Mouse (Mus musculus): ENCODE measurements around the gene Tmed8.
A peak's percentile ranks its signal among the peaks of the same experiment; 100 is the strongest.
"Not testable (repeated sequence)": the region's sequence is repeated elsewhere in the genome, so short reads cannot be mapped to it uniquely, and the experiment has no call there.

Tmed8 gene

DNA sequence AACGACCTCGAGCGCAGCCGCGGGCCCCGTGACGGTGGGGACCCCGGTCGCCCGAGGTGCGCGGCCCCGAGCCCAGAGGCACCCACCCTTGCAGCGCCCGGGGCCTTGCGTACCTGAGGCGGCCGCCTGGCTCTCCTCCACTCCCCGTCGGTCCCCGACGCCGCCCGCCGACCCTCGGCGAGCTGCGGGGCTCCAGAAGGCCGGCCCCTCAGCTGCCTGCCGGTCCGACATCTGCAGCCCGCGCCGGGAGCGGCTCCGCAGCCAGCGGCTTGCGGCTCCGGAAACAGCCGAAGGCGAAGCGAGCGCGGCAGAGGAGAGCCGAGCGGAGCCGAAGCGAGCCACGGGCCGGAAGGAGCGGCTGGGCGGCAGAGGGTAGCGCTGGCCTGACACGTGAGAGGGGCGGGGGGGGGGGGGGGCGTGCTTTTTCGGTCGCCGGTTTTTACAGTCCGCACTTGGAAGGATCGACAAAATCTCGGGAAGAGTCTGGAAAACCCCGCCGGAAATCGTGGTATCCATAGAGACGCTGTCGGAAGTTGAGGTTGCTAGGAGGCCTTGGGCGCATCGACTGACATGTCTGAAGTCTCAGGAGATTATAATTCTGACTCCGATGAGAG is at the start of gene Tmed8:
Tmed8 (minus strand) TSS at position 482 of the 614 bp plus-strand sequence.
- DNase-seq (ENCODE audit: low read depth): peak; percentile 77

- no peak for DNase-seq (ENCODE audit: low read depth)
Measured at GRCm38 (mm10) chr12:87238632-87239031, 38.4 kb upstream of the Tmed8 start, which contains the start of gene Noxred1. Gene Noxred1 (minus strand): TSS chr12:87238732.

GRCm38 (mm10) chr12:87236882-87237483 is 36.7 kb upstream of the Tmed8 start:
- DNase-seq (ENCODE audit: low read depth): peak; percentile 80

DNA sequence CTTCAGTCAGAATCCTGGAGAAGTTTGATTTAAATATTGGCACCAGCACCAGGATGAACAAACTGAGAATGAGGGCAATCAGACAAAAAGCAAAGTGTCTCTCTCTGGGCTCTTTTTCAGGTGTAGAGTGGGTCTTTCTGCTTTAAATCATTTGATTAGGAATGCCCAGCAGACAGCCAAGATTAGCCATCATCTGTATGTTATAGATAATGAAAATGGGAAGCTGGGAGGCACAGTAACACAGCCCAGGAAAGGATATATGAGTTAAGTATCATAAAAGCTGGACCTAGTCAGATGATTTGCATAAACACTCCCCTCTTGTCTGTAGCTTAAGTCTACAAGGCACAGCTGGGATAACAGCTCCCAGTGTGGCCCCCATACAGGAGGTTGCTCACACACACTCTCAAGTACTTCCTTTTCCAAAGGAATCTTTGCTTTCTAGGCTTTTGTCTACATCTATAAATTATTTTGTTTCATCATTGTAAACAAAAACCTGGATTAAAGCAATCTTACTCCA is 30.2 kb upstream of the Tmed8 start:
- no peak for DNase-seq (ENCODE audit: low read depth)

GRCm38 (mm10) chr12:87229633-87230032 is 29.4 kb upstream of the Tmed8 start:
- DNase-seq (ENCODE audit: low read depth): peak; percentile 76

DNA sequence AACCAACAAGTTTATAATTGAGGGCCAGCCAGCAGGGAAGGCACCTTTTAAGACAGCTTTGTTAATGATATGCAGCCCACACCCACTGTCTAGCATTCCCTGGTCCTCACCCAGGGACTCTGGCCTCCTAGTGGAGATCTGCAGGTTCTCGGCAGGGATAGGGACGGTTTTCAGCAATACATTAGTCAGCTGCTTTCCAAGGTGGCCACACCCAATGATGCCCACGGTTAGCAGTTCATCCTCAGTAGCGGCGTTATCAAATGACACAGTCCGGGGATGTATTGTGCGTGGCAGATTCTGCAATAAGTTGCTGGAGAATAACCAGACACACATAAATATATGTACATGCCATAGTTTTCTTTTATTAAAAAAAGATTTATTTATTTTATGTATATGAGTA is 26.5 kb upstream of the Tmed8 start:
- no peak for DNase-seq (ENCODE audit: low read depth)

DNA sequence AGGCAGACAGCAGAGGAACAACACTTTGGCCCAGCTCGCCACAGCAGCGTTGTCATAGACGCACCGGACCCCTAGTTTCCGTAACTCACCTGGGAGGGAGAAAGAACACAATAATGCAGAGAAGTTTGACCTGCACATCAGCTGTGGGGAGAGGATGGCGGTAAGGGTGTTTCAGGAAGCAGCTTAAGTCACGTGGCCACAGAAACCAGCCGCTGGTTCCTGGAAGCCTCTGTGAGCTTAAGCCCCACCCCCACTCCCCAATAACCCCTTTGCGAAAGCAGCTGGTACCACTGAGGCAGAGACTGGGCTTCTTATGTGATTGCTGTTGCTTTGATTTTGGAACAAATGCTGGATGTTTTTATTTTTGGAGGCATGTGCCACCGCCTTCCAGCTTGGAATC is 24.7 kb upstream of the Tmed8 start:
- DNase-seq (ENCODE audit: low read depth): peak; percentile 33

- DNase-seq (ENCODE audit: low read depth): peak; percentile 79
Measured at GRCm38 (mm10) chr12:87219362-87219761, 19.1 kb upstream of the Tmed8 start.

- DNase-seq (ENCODE audit: low read depth): peak; percentile 84
Measured at GRCm38 (mm10) chr12:87217596-87217995, 17.3 kb upstream of the Tmed8 start.

- DNase-seq (ENCODE audit: low read depth): peak; percentile 60
Measured at GRCm38 (mm10) chr12:87216053-87216452, 15.8 kb upstream of the Tmed8 start.

DNA sequence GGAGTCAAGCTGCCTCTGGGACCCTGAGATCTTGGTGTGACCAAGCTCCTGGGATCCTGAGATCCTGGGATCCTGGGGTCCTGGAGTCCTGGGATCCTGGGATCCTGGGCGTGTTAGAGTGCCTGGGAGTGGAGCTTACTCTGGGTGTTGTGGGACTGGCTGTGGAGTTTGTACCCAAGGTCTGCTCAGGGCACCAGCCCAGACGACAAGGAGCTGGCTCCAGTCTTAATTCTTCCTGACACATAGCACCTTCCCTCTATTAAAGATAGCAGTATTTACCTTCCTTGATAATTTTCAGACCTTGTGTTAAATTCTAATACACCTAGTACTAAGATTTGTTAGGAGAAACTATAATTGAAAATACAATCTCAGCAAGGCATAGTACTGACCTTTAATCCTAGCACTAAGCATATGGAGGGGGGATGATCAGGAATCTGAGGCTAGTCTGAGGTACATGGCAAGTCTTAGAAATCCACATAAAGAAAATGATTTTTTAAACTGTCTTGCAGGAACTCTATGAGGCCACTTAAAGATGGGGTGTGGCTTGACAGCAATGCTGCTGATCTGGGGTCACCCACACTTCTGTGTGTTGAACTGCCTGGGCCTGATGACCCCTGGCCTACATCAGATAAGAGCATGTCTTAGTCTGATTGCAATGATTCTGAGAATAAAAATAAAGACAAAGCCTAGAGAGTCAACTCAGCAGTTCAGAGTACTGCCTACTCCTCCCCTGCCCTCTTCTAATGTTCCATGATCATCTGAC is 12.8 kb upstream of the Tmed8 start:
- no peak for DNase-seq (ENCODE audit: low read depth)

GRCm38 (mm10) chr12:87205789-87206188 is 5.5 kb upstream of the Tmed8 start:
- DNase-seq (ENCODE audit: low read depth): not testable (repeated sequence)

DNA sequence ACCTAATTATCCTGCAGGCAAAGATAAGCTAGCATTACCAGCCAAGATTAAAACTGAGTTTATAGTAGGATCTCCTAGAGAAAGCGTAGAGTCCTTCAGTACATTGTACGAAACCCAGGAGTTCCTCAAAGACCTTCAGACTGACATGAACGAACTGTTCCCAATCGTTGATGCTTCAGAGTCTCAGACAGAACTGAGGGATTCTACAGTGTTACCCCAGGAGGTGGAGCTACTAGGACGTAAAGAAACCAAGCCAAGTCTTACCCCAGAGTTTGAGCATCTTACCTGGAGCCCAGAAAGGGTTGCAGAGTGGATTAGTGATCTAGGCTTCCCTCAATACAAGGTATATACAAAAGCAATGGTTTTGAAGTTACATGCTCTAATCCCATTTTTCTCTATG is 1.4 kb upstream of the Tmed8 start:
- peak; percentile 57 for DNase-seq (ENCODE audit: low read depth)

GRCm38 (mm10) chr12:87199206-87199972 is 865 bp downstream of the Tmed8 start, which contains the start of gene Samd15:
Gene Samd15 (plus strand): TSS chr12:87199723.
- peak; percentile 54 for DNase-seq (ENCODE audit: low read depth)

GRCm38 (mm10) chr12:87198792-87199191 is 1.5 kb downstream of the Tmed8 start:
- DNase-seq (ENCODE audit: low read depth): no peak

GRCm38 (mm10) chr12:87196310-87196709 is 3.9 kb downstream of the Tmed8 start:
- DNase-seq (ENCODE audit: low read depth): no peak

GRCm38 (mm10) chr12:87195069-87195468 is 5.2 kb downstream of the Tmed8 start:
- no peak for DNase-seq (ENCODE audit: low read depth)

DNA sequence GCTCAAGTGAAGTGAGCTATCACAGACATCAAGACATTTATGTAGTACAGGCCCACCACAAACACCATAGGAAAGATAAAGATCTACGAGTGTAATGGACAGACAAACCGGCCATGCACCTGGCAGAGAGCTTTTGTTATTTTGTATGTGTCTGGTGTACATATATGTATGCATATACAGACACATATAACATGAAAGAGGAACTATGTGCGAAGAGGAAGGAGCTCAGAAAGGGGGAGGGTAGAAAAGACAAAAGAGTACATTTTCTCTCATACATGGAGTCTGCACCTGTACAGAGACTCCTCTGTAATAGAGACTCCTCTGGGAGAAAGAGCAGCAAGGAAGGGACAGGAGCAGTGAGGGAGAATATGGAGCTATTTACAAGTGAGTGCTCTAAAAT is 7.2 kb downstream of the Tmed8 start:
- no peak for DNase-seq (ENCODE audit: low read depth)

DNA sequence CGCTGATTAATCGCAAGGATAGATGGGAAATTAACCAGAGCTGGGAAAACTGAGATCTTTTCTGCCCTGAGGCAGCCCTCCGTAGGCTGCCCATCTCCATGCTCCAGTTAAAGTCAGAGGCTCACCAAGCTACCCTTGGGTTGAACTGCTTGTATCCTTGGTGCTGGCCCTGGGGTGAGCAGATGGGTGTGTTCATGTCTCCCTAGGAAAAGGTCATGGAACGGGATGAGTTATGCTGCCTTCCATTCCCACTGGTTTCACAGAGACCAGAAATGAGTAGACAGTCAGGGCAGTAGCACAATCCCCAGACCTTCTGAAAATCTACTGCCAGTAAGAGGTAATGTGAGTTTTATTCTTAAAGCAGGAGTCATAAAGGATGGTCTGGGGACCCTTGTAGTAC is 22.6 kb downstream of the Tmed8 start:
- DNase-seq (ENCODE audit: low read depth): no peak

GRCm38 (mm10) chr12:87175194-87175946 is 24.9 kb downstream of the Tmed8 start:
- peak; percentile 80 for DNase-seq (ENCODE audit: low read depth)

GRCm38 (mm10) chr12:87160815-87161214 is 39.4 kb downstream of the Tmed8 start:
- no peak for DNase-seq (ENCODE audit: low read depth)

Measured in 416B (cell line).